Mouse (Mus musculus) natural killer cell, adult 2 months (primary cell): ENCODE data around the gene Tnfrsf1a.
A peak's percentile ranks its signal among the peaks of the same experiment; 100 is the strongest.
"Not testable (repeated sequence)": the region's sequence is repeated elsewhere in the genome, so short reads cannot be mapped to it uniquely, and the experiment has no call there.

ENCODE experiments used
- DNase-seq, 2 experiments: peaks; one replicate each; pipeline ENCODE4 v3.0.0; 2022; ENCODE audit warnings: low spot score in 2 of 2

Tnfrsf1a gene

DNA sequence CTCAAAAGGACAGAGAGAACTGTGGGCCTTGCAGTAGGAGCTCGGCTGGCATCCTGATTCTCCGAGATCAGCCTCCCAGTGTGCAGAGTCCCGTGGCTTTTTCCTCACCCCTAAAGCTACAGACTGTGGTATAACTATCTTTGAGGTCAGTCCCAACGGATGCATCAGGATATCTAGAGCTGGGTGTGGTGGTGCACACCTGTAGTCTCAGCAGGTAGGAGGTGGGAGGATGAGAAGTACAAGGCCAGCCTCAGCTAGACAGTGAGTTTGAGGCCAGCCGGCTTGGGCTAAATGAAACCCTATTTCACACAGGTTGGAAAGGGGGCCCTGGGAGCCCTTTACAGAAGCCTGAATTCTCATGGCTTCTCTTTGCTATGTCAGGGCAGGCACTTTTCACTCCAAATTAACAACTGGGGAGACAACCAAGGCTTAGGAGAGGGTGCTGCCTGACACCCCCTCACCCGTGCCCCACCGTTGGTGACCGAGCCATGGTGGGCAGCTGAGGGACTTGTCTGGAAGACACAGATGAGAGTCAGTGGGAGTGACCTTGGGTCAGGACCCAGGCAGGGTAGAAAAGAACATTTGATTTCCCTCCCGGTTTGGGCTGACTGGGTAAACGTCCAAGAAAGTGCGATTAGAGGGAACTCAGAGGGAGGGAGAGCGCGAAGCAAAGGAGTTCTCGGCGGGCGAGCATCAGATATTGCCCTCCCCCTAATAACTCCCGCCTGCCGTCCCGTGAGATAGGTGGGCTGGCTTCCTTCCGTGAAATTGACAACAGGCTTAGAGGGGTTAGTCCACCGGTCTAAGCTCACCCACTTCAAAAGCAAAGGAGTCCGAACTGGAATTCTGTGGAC, at the start of gene Tnfrsf1a:
Gene Tnfrsf1a, plus strand, starts transcription at position 642 of the 854 bp plus-strand sequence.
- no peak for DNase-seq

DNA sequence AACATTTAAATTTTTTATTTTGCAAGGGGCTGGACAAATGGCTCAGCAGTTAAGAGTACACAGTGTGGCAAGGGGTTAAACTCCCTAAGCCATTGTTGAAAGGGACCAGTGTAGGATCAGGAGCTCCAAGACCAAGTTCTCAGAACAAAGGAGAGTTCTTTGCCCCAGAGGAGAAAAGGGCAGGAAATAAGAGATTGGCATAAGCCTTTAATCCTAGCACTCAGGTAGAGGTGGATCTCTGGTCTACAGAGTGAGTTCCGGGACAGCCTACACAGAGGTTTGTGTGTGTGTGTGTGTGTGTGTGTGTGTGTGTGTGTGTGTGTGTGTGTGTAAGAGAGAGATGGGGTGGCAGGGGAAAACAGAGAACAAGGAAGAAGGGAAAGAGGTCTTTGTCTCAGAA, 48.2 kb upstream of the Tnfrsf1a start:
- DNase-seq, result no peak

DNA sequence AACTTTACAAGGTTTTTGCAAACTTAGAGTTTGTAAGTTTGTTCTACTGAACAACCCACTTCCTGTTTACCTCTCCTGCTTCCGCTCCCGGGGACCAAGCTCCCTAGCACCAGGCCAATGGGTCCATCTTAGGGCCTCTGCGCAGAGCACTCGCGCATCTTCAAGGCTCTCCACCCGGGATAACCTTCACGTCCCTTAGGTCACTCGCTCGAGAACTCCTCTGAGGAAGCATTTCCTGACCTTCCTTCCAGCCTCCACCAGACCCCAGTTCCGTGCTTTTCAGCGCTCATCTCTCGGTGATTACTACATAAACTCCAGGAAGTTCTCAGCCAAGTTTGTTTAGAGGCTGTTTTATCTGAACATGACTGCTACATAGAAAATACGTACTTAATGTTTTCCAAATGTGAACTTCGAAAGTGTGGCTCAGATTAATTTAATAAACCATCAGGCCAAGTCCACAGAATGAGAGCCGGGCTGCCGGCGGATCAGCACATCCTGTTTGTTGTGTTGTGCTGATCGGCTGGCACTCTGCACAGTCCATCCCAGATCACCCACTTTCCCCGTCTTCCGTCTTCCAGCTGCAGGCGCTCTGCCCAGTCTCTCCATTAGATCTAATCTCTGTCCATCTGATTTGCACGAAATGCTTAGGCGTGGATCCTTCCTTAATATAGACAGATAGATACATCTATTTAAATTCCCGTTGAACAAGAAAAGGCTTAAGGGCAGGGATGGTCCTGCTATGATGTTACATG, 46.8 kb upstream of the Tnfrsf1a start:
- DNase-seq, result no peak

DNA sequence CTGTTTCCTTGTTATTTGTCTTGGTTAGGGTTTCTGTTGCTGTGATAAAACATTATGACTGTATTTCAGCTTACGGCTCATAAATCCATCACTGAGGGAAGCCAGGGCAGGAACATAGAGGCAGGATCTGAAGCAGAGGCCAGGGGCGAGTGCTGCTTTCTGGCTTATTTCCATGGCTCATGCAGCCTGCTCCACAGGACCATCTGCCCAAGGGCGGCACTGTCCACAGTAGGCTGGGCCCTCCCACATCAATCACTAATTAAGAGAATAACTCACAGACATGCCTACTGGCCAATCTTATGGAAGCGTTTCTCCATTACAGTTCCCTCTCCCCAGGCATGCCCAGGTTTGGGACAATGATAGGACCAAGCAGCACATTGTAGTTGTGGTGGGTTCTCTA, 45.9 kb upstream of the Tnfrsf1a start:
- DNase-seq, result no peak

DNA sequence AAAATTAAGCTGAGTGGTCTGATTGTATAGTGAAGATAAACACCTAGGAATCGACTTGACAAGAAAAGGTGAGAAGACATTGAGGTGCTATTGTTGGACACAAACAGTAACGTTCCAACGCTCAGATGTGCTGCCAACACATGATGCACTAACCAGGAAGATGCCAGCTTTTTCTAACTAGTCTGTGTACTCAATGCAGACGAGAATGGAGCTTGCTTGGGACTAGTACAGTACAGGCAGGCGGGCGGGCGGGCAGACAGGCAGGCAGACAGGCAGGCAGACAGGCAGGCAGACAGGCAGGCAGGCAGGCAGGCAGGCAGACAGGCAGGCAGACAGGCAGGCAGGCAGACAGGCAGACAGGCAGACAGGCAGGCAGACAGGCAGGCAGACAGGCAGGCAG, 44.8 kb upstream of the Tnfrsf1a start:
- not testable (repeated sequence) for DNase-seq

DNA sequence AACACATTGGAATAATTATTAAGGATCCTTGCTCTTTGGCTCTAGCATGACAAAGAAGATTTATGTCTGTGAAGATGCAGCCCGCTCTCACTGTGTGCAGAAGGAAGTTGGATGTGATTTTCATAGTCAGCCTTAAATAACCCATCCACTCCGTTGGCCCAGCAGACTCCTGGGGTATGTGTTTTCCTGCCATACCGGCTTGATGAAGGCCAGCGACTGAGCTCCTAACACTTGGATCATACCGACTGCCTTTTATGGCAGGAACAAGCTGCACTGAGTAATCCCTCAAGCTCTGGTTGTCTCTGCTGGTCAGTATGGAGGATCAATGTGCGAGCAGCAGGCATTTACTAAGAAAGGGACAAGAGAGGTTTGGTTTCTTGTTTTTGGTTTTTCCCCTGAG, 43.7 kb upstream of the Tnfrsf1a start:
- DNase-seq, result no peak

DNA sequence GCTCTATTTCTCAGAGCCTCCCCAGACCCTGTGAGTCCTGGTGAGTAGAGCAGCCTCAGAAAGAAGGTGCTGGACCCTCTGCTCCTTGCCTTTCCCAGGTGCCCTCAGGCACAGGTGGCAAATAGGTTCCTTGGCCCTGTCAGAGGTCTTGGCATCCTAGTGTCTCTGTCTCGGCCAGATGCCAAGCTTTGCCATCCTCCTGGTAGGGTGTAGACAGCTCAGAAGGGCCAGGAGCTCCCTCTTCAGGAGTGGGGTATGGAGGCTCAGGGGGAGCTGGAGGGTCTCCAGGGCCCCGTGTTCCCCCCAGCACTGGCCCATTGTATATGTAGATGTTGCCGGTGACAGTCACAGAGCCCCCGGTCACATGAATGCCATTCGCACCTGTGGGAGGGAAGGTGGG, 42.1 kb upstream of the Tnfrsf1a start:
- DNase-seq, result no peak

DNA sequence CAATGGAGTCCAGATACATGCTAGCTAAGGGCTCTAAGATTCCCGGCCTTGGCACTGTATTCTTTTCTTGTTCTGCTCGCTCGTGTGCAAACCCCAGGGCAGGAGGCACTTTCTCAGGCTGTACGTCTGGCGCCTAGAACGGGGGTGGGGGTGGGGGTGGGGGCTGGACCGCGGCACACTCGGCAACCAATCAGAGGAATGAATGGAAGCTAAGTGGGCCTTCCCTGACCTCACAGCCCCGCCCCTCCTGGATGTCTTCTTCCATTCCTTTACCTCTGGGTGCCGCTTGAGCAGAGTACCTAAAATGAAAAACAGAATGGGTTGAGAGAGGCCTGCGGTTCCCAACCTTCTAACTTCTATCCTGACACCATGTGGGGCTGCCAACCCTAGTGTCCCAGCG, 40.2 kb upstream of the Tnfrsf1a start:
- no peak for DNase-seq

DNA sequence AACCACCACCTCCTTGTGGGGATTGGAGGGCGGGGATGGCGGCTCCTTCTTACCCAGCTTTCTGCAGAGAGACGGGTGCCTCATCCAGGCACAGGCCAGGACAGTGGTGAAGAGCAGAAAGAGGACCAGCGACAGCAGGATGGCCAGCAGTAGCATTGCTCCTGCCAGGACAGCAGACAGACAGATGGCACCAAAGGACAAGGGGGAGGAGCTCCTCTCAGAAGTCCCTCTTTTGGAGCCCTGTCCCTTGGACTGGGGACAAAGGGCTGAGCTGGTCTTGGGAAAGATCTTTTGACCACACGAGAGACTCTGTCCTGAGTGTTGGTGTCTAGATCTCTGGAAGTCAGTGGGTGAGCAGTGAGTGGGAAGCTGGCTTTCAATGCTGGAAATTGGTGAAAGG, 39.8 kb upstream of the Tnfrsf1a start:
- no peak for DNase-seq

DNA sequence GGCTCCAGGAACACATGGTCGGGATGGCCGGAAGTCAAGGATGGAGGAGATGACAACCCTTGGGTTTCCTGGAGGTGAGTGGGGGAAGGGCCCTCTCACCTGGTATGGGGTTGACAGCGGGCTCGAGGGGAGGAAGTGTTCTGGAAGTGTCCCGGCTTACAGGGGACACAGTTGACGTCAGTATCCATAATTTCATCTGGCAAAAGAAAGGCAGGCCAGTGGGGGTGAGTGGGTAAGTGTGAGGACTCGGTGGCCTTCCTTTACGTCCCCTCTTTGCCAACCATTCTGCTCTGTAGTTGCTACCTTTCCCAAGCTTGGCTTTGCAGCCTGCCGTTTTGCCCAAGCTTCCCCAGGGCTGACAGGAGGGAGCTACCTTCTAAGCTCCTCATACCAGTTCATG, 37.0 kb upstream of the Tnfrsf1a start:
- no peak for DNase-seq

DNA sequence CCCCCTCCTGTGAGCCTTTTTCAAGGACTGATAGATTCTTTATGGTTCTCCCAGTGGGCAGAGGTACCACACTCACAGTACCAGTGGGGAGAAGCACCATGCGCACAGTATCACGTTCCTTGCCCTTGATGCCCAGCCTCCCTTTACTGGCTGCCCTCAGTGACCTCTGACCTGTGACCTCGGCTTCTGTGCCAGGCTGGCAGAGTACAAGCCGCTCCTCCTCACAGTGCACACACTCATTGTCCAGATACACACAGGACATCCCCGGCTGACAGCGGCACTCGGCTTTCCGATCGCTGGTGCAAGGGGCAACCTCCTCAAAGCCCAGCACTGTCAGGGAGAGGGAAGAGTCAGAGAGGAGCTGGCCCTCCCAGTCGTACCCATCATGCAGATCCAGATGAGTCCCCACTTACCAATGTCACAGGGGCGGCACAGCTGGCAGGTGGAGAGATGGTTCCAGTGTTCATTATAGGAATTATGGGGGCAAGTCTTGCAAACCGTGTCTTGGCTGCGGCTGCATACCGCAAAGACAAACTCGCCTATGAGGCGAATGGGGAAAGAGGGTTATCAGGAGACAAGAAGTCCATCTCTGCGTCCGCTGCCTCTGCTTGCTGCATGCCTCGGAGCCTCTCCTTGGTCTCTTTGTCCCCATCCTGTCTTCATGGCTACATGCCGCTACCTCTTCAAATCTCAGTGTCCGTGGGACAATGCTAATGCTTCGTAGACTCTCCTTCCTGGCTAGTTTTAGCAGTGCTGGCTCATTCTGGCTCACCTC, 36.4 kb upstream of the Tnfrsf1a start:
- DNase-seq, result no peak

DNA sequence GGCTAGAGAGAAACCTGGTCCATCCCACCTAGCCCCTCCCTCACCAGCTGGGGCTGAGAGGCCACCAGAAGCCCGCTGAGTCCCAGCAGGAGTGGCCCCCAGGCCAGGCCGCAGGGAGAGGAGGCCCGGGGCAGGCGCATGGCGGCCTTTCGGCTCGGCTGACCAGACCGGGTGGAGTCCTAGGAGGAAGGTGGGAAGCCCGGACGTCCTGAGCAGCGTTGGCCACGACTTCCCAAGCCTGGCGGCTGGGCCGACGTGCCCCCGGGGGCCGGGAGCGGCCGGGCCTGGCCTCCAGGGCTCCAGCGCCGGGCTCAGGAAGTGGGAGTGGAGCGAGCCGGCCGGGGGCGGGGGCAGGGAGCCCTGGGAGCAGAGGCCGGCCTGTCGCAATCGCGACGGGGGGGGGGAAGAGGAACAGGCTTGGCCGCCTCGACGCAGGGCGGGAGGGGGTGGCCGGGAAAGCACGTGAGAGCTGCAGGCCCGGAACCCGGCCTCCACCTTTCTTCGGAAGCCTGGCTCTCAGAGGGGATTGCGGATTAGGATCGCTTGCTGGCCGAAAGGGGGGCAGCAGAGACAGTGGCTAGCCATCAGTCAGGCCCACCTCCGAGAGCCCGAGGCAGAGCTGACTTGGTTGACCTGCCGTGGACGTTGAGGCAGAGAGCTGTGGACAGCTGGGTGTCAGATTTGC, 35.5 kb upstream of the Tnfrsf1a start, which contains the start of gene Ltbr:
Gene Ltbr, minus strand, starts transcription at position 340 of the 685 bp plus-strand sequence.
- DNase-seq, result peak in 1 of 2 experiments; percentile 24

DNA sequence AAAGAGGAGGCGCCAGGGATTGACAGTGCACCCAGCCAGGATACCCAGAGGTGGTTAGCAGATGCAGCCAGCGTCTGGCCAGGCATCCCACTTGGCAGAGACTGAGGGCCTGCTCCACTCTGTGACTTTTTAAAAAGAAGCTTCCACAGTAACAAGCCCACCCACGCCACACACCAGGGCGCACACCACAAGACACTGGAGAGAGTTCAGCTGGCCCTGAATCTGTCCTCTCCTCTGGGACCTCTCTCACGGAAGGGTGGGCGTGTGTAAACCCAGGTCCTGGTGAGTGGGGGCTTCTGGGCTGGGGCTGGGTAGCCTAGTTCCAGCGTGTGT, 35.0 kb upstream of the Tnfrsf1a start:
- no peak for DNase-seq

DNA sequence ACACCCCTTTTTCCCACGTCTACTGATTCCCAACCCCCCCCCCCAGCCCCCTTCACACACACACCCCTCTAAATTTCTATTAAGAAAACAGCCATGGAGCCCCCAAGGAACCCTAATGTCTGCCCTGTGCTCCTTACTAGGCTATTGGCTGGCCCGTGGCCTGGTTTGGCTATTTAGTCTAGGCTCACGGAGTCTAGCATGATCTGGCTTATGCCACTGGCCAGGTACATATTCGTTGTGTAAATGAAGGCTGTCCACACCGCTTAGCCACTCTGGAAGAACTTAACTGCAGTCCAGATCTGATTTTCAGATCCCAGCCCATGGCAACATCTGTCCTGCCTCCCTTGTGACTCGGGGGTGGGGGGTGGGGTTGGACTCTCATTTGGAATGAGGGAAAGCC, 34.4 kb upstream of the Tnfrsf1a start:
- DNase-seq, result no peak

DNA sequence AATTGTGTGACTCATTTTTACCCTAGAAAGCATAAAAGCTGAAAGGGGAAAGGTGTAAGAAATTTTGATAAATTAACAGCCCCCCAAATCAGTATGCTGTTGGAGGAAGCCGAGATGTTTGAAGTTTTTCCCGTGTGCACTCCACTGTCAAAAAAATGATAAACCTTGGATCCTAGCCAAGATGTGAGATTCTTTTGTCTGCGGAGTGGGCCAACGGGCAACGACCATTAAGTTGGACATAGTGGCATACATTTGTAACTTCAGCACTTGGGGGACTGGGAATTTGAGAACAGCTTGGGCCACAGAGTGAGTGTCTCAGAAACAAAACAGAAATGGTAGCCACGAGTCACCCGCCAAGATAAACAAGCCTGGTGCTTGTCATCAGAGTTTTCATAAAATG, 32.1 kb upstream of the Tnfrsf1a start:
- no peak for DNase-seq

DNA sequence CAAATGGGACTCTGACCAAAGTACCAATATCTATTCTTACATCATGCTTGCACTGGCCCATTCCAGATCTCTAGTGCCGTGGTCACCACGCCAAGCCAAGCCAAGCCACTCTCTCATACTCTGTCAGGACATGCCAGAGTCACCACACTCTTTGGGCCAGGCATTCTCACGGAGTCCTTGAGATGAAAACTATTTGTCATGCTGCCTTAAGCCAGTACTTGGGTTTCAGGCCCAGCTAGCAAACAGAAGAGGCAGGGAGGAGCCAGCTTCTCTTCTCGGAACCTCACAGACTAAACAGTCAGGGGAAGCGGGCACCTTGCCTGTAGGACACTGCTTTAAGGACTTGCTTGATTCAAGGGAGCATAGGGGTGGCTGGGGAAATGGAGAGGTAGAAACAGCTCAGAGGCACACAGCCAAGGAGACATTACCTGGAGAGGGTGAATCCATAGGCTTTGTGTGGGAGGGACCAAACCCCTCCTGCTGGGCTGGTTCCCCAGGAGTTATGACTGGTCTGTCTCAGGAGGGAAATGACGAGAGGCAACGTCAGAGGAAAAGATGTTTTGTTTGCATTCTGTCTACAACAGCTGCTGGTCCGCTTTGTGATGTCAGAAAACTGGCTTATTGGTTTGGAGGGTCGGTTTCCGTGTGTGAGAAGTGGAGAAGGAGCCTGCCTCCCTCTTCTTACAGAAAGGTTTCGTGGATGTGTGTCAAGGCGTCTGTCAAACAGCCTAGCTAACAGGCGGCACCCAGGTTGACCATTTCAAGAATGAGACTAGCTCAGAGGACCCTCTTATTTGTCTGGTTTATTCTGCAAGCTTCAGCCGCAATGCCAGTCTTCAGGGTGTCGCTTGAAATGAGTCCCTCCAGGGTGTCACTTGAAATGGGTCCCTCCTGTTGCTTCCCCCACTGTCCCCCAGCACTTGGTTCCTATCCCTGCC, 29.9 kb upstream of the Tnfrsf1a start:
- no peak for DNase-seq

DNA sequence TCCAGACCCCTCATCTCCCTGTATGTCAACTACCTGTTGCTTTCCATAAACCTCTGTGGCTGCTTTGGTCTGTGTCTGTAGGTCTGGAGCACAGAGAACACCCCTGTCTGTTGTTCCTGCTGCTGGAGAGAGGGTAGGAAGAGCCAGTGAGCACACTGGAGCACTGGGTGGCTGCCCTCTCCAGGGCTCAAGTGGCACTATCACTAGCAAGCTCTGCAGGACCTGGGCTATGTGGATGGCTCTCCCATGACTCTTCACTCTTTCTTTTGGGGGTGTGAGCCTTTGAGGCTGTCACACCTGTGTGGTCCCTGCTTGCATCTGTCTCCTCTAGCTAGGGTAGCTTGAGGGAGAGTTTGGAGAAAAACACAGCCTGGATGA, 29.3 kb upstream of the Tnfrsf1a start:
- no peak for DNase-seq

DNA sequence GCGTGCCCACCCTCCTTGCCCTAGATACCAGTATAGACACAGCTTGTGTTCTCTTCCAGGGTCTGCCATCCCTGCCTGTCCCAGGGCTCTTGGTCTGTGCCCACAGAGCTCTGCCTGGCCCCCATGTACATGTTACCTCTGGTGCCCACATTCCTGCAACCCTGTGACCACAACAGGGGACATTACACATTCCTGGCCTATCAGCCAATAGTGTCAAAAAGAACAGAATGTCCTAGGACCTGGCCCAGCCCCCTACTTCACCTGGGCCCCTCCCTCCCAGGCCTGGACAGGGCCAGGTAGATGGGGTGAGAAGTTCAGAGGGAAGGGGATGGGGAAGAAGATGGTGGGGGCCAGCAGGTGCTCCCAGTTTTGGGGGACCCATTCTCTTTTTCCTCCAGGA, 28.8 kb upstream of the Tnfrsf1a start, which contains the start of gene Scnn1a:
Gene Scnn1a, plus strand, starts transcription at position 337 of the 400 bp plus-strand sequence.
- no peak for DNase-seq

DNA sequence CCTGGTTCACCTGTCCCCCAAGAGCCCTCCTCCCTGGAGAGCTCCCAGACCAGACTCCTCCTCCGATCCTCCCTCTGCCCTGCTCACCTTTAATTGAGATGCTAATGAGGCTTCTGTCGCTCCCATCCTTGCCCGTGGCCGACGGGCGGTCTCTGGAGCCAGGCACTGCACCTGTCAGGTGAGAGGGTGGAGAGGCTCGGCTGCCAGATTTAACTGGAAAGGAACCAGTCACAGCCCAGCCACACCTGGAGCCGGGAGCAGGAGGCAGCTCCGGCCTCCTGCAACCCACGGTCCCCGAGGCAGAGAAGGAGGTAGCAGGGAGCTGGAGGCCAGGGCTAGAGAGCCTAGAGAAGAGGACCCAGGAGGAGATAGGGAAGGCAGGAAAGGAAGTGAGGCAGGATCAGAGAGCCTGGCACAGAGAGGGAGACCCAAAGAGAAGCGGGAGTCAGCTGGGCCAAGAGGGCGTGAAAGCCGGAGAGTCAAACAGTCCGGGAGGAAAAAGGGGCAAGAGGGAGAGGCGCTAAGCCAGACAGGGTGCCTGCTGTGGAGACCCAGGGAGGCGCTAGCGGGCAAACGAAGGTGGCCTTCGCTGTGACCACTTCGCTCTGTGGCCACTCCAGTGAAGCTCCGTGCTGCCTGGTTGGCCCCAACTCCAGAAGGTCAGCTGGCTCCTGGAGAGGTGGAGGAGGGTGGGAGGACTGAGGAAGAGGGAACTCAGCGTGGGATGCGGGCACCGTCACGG, 27.9 kb upstream of the Tnfrsf1a start:
- DNase-seq, result no peak

DNA sequence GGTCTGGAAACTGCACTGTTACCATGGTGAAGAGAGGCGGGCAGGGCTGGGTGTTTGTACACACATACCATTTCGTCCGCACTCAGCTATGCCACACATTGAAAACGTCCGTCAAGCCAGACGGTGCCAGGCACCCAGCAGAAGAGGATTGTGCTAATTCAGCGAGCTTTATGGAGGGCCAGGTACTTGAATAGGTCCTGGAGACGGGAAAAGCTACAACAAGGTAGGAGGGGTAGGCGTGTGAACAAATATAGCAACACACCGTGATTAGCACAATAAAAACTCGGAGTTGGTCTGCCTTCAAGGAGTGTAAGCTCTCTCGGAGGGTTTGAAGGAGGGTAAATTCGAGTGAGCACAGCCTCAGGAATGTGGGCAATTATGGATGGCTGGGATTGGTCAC, 26.4 kb upstream of the Tnfrsf1a start:
- no peak for DNase-seq
